Mouse (Mus musculus) limb, embryonic 14.5 days (tissue): ENCODE data around the gene Prr5. TPM values are rescaled to one million over a fixed set of nuclear protein-coding genes. Genes with fewer than 3 reads are reported as not detected.

Source experiments
- ATAC-seq: fragments of 200-750 bp; cut with Nextera tagmentation; 2 replicates; pipeline ENCODE4 v1.8.0; 2017; ENCODE audit warnings: low read depth, moderate number of reproducible peaks, moderate TSS enrichment; ENCODE audit not compliant: low FRiP score
- DNase-seq: peaks from one replicate; pipeline ENCODE4 v3.0.0-alpha.2; 2015; ENCODE audit warnings: low spot score
- H3K27ac ChIP-seq: fragments of 300-500 bp; sonication (generic); replicated peaks from 2 replicates; pipeline ENCODE4 v1.5.1; 2014; ENCODE audit warnings: low read depth, mild to moderate bottlenecking, low read length, moderate library complexity, mixed read lengths
- H3K27me3 ChIP-seq: fragments of 300-500 bp; sonication (generic); 2 replicates; pipeline ENCODE4 v1.6.1; 2014; ENCODE audit warnings: low read length, mixed read lengths; ENCODE audit not compliant: control insufficient read depth, insufficient read depth
- H3K36me3 ChIP-seq: fragments of 300-500 bp; sonication (generic); 2 replicates; pipeline ENCODE4 v1.6.1; 2014; ENCODE audit warnings: mild to moderate bottlenecking, low read length, moderate library complexity, mixed read lengths; ENCODE audit not compliant: control insufficient read depth, insufficient read depth
- H3K4me1 ChIP-seq: fragments of 300-500 bp; sonication (generic); 2 replicates; pipeline ENCODE4 v1.6.1; 2014; ENCODE audit warnings: antibody characterized with exemption, low read length, mixed read lengths; ENCODE audit not compliant: control insufficient read depth, insufficient read depth
- H3K4me2 ChIP-seq: fragments of 300-500 bp; sonication (generic); replicated peaks from 2 replicates; pipeline ENCODE4 v1.6.1; 2014; ENCODE audit warnings: low read depth, mild to moderate bottlenecking, low read length, moderate library complexity; ENCODE audit not compliant: severe bottlenecking
- H3K4me3 ChIP-seq: fragments of 300-500 bp; sonication (generic); replicated peaks from 2 replicates; pipeline ENCODE4 v1.5.1; 2014; ENCODE audit warnings: low read length
- H3K9ac ChIP-seq: fragments of 300-500 bp; sonication (generic); 2 replicates; pipeline ENCODE4 v1.6.1; 2014; ENCODE audit warnings: mild to moderate bottlenecking, low read depth, low read length, moderate library complexity; ENCODE audit not compliant: severe bottlenecking
- H3K9me3 ChIP-seq: fragments of 300-500 bp; sonication (generic); 2 replicates; pipeline ENCODE4 v1.6.1; 2016; ENCODE audit warnings: low read length; ENCODE audit not compliant: control insufficient read depth
- POLR2A ChIP-seq: fragments of 200-500 bp; IDR thresholded peaks from 2 replicates; pipeline ENCODE4 v1.8.0; 2012; ENCODE audit warnings: inconsistent platforms, mild to moderate bottlenecking, moderate library complexity, borderline replicate concordance; ENCODE audit not compliant: insufficient read depth, insufficient read length; ENCODE audit errors: extremely low read depth
- WGBS: fragments of 180-500 bp; shearing (Covaris S2); extraction: QIAGEN DNeasy Blood & Tissue Kit; methylation state at CpG from one replicate; pipeline ENCODE4 v1.1.7; 2014; 5-methylcytosine and 5-hydroxymethylcytosine counted together
- polyA plus RNA-seq, 2 experiments: library from polyadenylated mRNA; depleted of rRNA in 1 of 2; stranded (reverse) in 1 of 2; unstranded in 1 of 2; fragments of >200 nt; fragmentation: Nextera tagmentation in 1 of 2; extraction: Ambion mirVana in 1 of 2; gene quantifications; 2 replicates each; pipeline versions ENCODE4 v1.2.1 to v1.2.3; 2012 to 2014

Gene Prr5
- polyA plus RNA-seq, 2 experiments = 29.7 to 41.4 TPM

GRCm38 (mm10) chr15:84685417-84685816 is 16.0 kb downstream of the Prr5 start:
- H3K4me1 ChIP-seq = peaks cover 12% of the 10 kb centered on the region

GRCm38 (mm10) chr15:84687904-84688303 is 18.5 kb downstream of the Prr5 start:
- Histone ChIP-seq H3K4me1 (0 out of 2 replicates have a peak, but pooled peaks cover under 1% of the 10 kb centered on the region), H3K36me3 (peaks cover 38% of the 10 kb centered on the region), H3K27me3 (no peaks in the 10 kb centered on the region), H3K4me2 (no peak overlapping the region), H3K9me3 (no peaks in the 10 kb centered on the region), H3K9ac (no peak overlapping the region), H3K27ac (no peak overlapping the region), H3K4me3 (no peak overlapping the region)
- ATAC-seq (no peak), DNase-seq (no peak)
- no peak for TF ChIP-seq POLR2A
- 73% methylated on average over 14 of the region's 14 CpGs for WGBS

More at GRCm38 (mm10) chr15:84685417-84685816, 16.0 kb downstream of the Prr5 start:
- H3K9ac ChIP-seq = no peak overlapping the region
- no peaks in the 10 kb centered on the region for H3K9me3 ChIP-seq
- TF ChIP-seq POLR2A = no peak
- WGBS = 46% methylated on average over 3 of the region's 3 CpGs
- no peak overlapping the region for H3K4me3 ChIP-seq
- no peak overlapping the region for H3K4me2 ChIP-seq
- no peak for DNase-seq
- H3K36me3 ChIP-seq = peaks cover 23% of the 10 kb centered on the region
- no peak overlapping the region for H3K27ac ChIP-seq
- no peak for ATAC-seq
- H3K27me3 ChIP-seq = no peaks in the 10 kb centered on the region

DNA sequence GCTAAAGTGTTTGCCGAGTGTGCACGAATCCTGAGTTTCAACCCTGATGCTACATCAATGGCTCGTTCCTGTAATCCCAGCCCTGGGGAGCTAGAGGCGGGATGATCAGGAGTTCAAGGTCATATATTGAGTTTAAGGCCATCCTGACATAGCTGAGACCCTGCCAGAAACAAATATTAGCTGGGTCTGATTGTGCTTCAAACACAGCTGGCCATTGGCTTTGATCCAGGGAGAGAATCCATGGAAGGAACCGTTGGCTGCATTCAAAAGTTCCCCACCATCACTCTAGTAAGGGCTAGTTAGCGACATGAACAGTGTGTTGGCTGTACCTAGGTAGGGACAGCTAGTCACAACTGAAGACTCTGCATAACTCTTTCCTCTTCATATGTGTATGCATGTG is 19.9 kb downstream of the Prr5 start:
- TF ChIP-seq POLR2A = no peak
- Histone ChIP-seq H3K27ac (no peak overlapping the region), H3K4me1 (no peaks in the 10 kb centered on the region), H3K4me3 (no peak overlapping the region), H3K36me3 (peaks cover 48% of the 10 kb centered on the region), H3K4me2 (no peak overlapping the region), H3K9ac (no peak overlapping the region), H3K9me3 (no peaks in the 10 kb centered on the region), H3K27me3 (no peaks in the 10 kb centered on the region)
- DNase-seq (no peak), ATAC-seq (no peak)
- 83% methylated on average over 6 of the region's 6 CpGs for WGBS

DNA sequence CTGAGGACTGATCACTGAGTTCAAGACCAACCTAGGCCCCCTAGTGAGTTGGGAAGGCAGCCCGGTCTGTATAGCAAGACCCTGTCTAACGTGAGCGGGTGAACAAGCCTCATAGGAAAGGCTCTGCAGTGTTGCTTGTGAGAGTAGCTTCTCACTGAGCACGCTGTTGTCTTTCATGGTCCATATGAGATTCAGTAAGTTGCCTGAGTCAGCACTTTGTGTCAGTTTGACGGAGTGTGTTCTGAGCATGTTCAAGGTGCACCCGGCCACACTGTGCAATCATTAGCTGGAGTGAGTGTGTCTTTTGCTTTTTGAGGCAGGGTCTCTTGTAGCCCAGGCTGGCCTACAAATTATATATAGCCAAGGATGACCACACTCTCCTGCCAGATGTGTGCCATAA is 22.1 kb downstream of the Prr5 start:
- ATAC-seq (no peak), DNase-seq (no peak)
- no peak for TF ChIP-seq POLR2A
- Histone ChIP-seq H3K4me1 (peaks cover 9% of the 10 kb centered on the region; the same call in 1 of the 2 replicates), H3K4me3 (no peak overlapping the region), H3K27ac (no peak overlapping the region), H3K4me2 (no peak overlapping the region), H3K36me3 (peaks cover 63% of the 10 kb centered on the region), H3K9me3 (no peaks in the 10 kb centered on the region), H3K9ac (no peak overlapping the region), H3K27me3 (no peaks in the 10 kb centered on the region)
- 96% methylated on average over 6 of the region's 6 CpGs for WGBS

DNA sequence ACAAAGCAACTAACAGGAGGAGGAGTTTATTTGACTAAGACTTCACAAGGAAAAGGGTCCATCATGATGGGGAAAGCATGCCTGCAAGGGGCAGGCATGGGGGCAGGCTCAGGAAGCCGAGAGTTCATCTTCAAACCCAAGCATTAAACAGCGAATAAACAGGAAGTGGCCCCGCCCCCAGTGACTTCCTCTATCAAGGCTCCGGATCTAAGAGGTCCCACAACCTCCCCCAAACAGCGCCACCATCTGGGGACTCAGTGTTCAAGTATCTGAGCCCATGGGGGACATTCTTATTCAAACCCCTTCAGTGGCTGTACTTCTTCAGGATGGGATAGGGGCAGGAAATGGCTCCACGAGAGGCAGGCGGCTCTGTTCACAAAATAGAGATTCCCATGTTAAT is 23.2 kb downstream of the Prr5 start:
- 92% methylated on average over 7 of the region's 7 CpGs for WGBS
- Histone ChIP-seq H3K27ac (no peak overlapping the region), H3K36me3 (peaks cover 68% of the 10 kb centered on the region), H3K4me2 (no peak overlapping the region), H3K9ac (no peak overlapping the region), H3K27me3 (no peaks in the 10 kb centered on the region), H3K9me3 (no peaks in the 10 kb centered on the region), H3K4me1 (peaks cover 15% of the 10 kb centered on the region), H3K4me3 (no peak overlapping the region)
- DNase-seq = no peak
- no peak for ATAC-seq
- TF ChIP-seq POLR2A = no peak

GRCm38 (mm10) chr15:84696021-84696420 is 26.6 kb downstream of the Prr5 start:
- no peak overlapping the region for H3K27ac ChIP-seq

More at GRCm38 (mm10) chr15:84696021-84696420, 26.6 kb downstream of the Prr5 start:
- no peak overlapping the region for H3K4me2 ChIP-seq
- no peak overlapping the region for H3K9ac ChIP-seq
- 57% methylated on average over 4 of the region's 4 CpGs for WGBS
- H3K36me3 ChIP-seq = peaks cover 58% of the 10 kb centered on the region
- DNase-seq (no peak), ATAC-seq (no peak)
- TF ChIP-seq POLR2A = no peak
- no peaks in the 10 kb centered on the region for H3K9me3 ChIP-seq
- H3K4me3 ChIP-seq = no peak overlapping the region
- H3K4me1 ChIP-seq = peaks cover 23% of the 10 kb centered on the region
- H3K27me3 ChIP-seq = no peaks in the 10 kb centered on the region
